Mouse (Mus musculus) kidney, adult 2 months (tissue): ENCODE measurements around the gene Tfb1m. TPM values are rescaled to one million over a fixed set of nuclear protein-coding genes. Genes with fewer than 3 reads are reported as not detected.

Experiments used
- DNase-seq: peaks from one replicate; pipeline ENCODE4 v3.0.0; 2021
- H3K27ac ChIP-seq: fragments of 200-500 bp; 2 replicates; pipeline ENCODE4 v1.5.1; 2012; ENCODE audit warnings: low read depth, low read length, control low read depth, inconsistent platforms; ENCODE audit not compliant: insufficient read depth
- H3K27me3 ChIP-seq: fragments of 200-500 bp; replicated peaks from 2 replicates; pipeline ENCODE4 v1.6.1; 2012; ENCODE audit warnings: mild to moderate bottlenecking, moderate library complexity, low read length, inconsistent platforms; ENCODE audit not compliant: control insufficient read depth, insufficient read depth
- H3K36me3 ChIP-seq: fragments of 200-500 bp; 2 replicates; pipeline ENCODE4 v1.6.1; 2012; ENCODE audit warnings: mild to moderate bottlenecking, moderate library complexity, low read length, inconsistent platforms; ENCODE audit not compliant: control insufficient read depth, insufficient read depth
- H3K4me1 ChIP-seq: fragments of 200-500 bp; 2 replicates; pipeline ENCODE4 v1.6.1; 2011; ENCODE audit warnings: low read length; ENCODE audit not compliant: control insufficient read depth, insufficient read depth
- H3K4me3 ChIP-seq: fragments of 200-500 bp; 2 replicates; pipeline ENCODE4 v1.5.1; 2011; ENCODE audit warnings: mild to moderate bottlenecking, low read depth, low read length, control low read depth; ENCODE audit not compliant: insufficient read depth
- CTCF ChIP-seq: fragments of 200-500 bp; conservative IDR thresholded peaks from 2 replicates; pipeline ENCODE4 v1.5.1; 2011; ENCODE audit warnings: low read depth, mild to moderate bottlenecking, control low read depth, low read length, moderate library complexity, mixed read lengths; ENCODE audit not compliant: insufficient read depth, insufficient read length
- POLR2A ChIP-seq: fragments of 200-500 bp; IDR thresholded peaks from one replicate; pipeline ENCODE4 v1.6.1; 2011; ENCODE audit warnings: low read depth, low read length, control low read depth
- WGBS: fragments of 180-500 bp; shearing (Covaris S2); methylation state at CpG from one replicate; pipeline ENCODE4 v1.1.7; 2018; 5-methylcytosine and 5-hydroxymethylcytosine counted together
- polyA plus RNA-seq: library from polyadenylated mRNA; depleted of rRNA; stranded (reverse); fragments of >200 nt; gene quantifications from 2 replicates; pipeline ENCODE4 v1.2.3, GENCODE M21; 2012

Gene Tfb1m
- polyA plus RNA-seq, 1 experiment = 4.8 TPM

- Histone ChIP-seq H3K4me3 (no peak overlapping the region), H3K27me3 (no peaks in the 10 kb centered on the region), H3K4me1 (peaks cover 25% of the 10 kb centered on the region), H3K36me3 (no peaks in the 10 kb centered on the region), H3K27ac (peak overlapping the region; percentile 73)
- peak; percentile 76 for DNase-seq
- TF ChIP-seq CTCF = no peak
- TF ChIP-seq POLR2A = no peak
- 51% methylated on average over 3 of the region's 3 CpGs for WGBS
These were observed 61.5 kb downstream of the Tfb1m start for GRCm38 (mm10) chr17:3496080-3496479.

- Histone ChIP-seq H3K27ac (peak overlapping the region; percentile 73), H3K4me3 (no peak overlapping the region), H3K27me3 (no peaks in the 10 kb centered on the region), H3K4me1 (peaks cover 27% of the 10 kb centered on the region), H3K36me3 (no peaks in the 10 kb centered on the region)
- DNase-seq = no peak
- TF ChIP-seq CTCF = no peak
- TF ChIP-seq POLR2A = no peak
- 16% methylated on average over 2 of the region's 2 CpGs for WGBS
These were observed 62.0 kb downstream of the Tfb1m start for GRCm38 (mm10) chr17:3495576-3495975.

GRCm38 (mm10) chr17:3491667-3492066 lies 65.9 kb downstream of the Tfb1m start:
- H3K36me3 ChIP-seq = no peaks in the 10 kb centered on the region
- peak; percentile 28 for DNase-seq
- peaks cover 30% of the 10 kb centered on the region for H3K4me1 ChIP-seq
- no peaks in the 10 kb centered on the region for H3K27me3 ChIP-seq
- H3K27ac ChIP-seq = no peak overlapping the region
- H3K4me3 ChIP-seq = no peak overlapping the region
- WGBS = 76% methylated on average over 6 of the region's 6 CpGs
- TF ChIP-seq CTCF = no peak
- no peak for TF ChIP-seq POLR2A

GRCm38 (mm10) chr17:3491065-3491464 lies 66.5 kb downstream of the Tfb1m start:
- WGBS = 65% methylated on average over 5 of the region's 5 CpGs
- peak; percentile 16 for DNase-seq
- Histone ChIP-seq H3K4me3 (no peak overlapping the region), H3K4me1 (peaks cover 25% of the 10 kb centered on the region), H3K27ac (peak overlapping the region; percentile 1; the same call in 1 of the 2 replicates), H3K27me3 (no peaks in the 10 kb centered on the region), H3K36me3 (no peaks in the 10 kb centered on the region)
- TF ChIP-seq CTCF = no peak
- TF ChIP-seq POLR2A = no peak

GRCm38 (mm10) chr17:3490216-3490895 lies 67.2 kb downstream of the Tfb1m start:
- WGBS = 64% methylated on average over 11 of the region's 11 CpGs
- H3K4me1 ChIP-seq = peaks cover 19% of the 10 kb centered on the region
- peak; percentile 54 for DNase-seq
- TF ChIP-seq POLR2A (no peak), CTCF (no peak)
- H3K27ac ChIP-seq = peak overlapping the region; percentile 7
- no peaks in the 10 kb centered on the region for H3K36me3 ChIP-seq
- H3K4me3 ChIP-seq = peak overlapping the region; percentile 10; the same call in 1 of the 2 replicates
- no peaks in the 10 kb centered on the region for H3K27me3 ChIP-seq

- Histone ChIP-seq H3K4me1 (peaks cover 17% of the 10 kb centered on the region; the same call in 1 of the 2 replicates), H3K27ac (peak overlapping the region; percentile 77), H3K27me3 (no peaks in the 10 kb centered on the region), H3K4me3 (peak overlapping the region; percentile 21; the same call in 1 of the 2 replicates), H3K36me3 (no peaks in the 10 kb centered on the region)
- TF ChIP-seq POLR2A (no peak), CTCF (no peak)
- DNase-seq = peak; percentile 69
- 65% methylated on average over 12 of the region's 12 CpGs for WGBS
These were observed 69.6 kb downstream of the Tfb1m start for GRCm38 (mm10) chr17:3487721-3488601.

- TF ChIP-seq CTCF (no peak), POLR2A (no peak)
- no peak overlapping the region for H3K27ac ChIP-seq
- WGBS = 95% methylated on average over 4 of the region's 4 CpGs
These were observed 70.4 kb downstream of the Tfb1m start for GRCm38 (mm10) chr17:3487211-3487610.

More at GRCm38 (mm10) chr17:3487211-3487610, 70.4 kb downstream of the Tfb1m start:
- Histone ChIP-seq H3K4me3 (no peak overlapping the region), H3K36me3 (no peaks in the 10 kb centered on the region), H3K27me3 (no peaks in the 10 kb centered on the region), H3K4me1 (peaks cover 17% of the 10 kb centered on the region; the same call in 1 of the 2 replicates)
- DNase-seq = no peak
